Mouse (Mus musculus) ovary, postnatal 14 days (tissue): ENCODE measurements around the gene Eya4.

Source experiments
- DNase-seq: peaks from one replicate; pipeline ENCODE4 v3.0.0; 2022; ENCODE audit warnings: low spot score

Eya4 gene

GRCm38 (mm10) chr10:23062719-23063118, 287.9 kb downstream of the Eya4 start:
- no peak for DNase-seq

GRCm38 (mm10) chr10:23060694-23061060, 289.9 kb downstream of the Eya4 start:
- no peak for DNase-seq

GRCm38 (mm10) chr10:23060041-23060693, 290.4 kb downstream of the Eya4 start:
- no peak for DNase-seq

- no peak for DNase-seq
Measured at GRCm38 (mm10) chr10:23053379-23053915, 297.1 kb downstream of the Eya4 start.
